19 mouse cellular contexts compared by ENCODE assay signal in the genomic region with DNA sequence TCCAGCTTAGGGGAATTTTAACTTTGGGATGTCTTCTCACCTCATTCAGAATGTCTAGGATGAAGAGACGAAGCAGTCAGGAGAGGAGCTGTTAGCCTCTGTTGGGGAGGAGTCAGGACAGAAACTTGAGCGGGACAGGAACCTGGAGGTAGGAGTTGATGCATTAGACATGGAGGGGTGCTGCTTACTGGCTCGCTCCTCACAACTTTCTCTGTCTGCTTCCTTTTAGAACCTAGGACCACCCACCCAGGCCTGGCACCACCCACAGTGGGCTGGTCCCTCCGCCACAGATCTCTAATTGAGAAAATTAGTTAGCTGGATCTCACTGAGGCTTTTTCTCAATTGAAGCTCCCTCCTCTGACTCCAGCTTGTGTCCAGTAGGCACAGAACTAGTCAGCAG.
"Had no signal": no experiment of that assay in that cellular context is flagged by ENCODE, and none has a peak within 500 bp of the region (broad histone marks: within the 10 kb centered on the region; RNA-seq: fewer than 3 reads in every experiment).

No protein-coding gene starts in this region.

- H3K27ac ChIP-seq: midbrain, embryonic 10.5 days; midbrain, embryonic 12.5 days; neural tube, embryonic 13.5 days; neural tube, embryonic 15.5 days had no signal

- H3K9me3 ChIP-seq: neural tube, embryonic 15.5 days had no signal

- DNase-seq: lung, adult 18-20 months; lung, postnatal 10 days; lung, postnatal 4 days; midbrain, embryonic 14.5 days; retina, postnatal 1 day; right cerebral cortex, adult 18-20 months; right cerebral cortex, postnatal 25 days; right cerebral cortex, postnatal 4 days; spleen, adult 18-20 months; thymus, adult 18-20 months; thymus, postnatal 14 days; thymus, postnatal 36 days had no signal

- H3K4me1 ChIP-seq: midbrain, embryonic 10.5 days; midbrain, embryonic 12.5 days; neural tube, embryonic 13.5 days; neural tube, embryonic 15.5 days had no signal

- H3K27me3 ChIP-seq: midbrain, embryonic 12.5 days; neural tube, embryonic 13.5 days; neural tube, embryonic 15.5 days had no signal

- H3K36me3 ChIP-seq: midbrain, embryonic 10.5 days; midbrain, embryonic 12.5 days; neural tube, embryonic 13.5 days; neural tube, embryonic 15.5 days had no signal

- H3K9ac ChIP-seq: lung, embryonic 14.5 days; midbrain, embryonic 12.5 days; neural tube, embryonic 13.5 days; neural tube, embryonic 15.5 days had no signal

- ATAC-seq: midbrain, embryonic 16.5 days had no signal

- H3K4me3 ChIP-seq: midbrain, embryonic 10.5 days; midbrain, embryonic 12.5 days; myocyte; neural tube, embryonic 13.5 days; neural tube, embryonic 15.5 days had no signal

- H3K4me2 ChIP-seq: lung, embryonic 14.5 days; midbrain, embryonic 12.5 days; neural tube, embryonic 13.5 days; neural tube, embryonic 15.5 days had no signal
